Comparison of ENCODE assay signal across 34 mouse cellular contexts in the genomic region with DNA sequence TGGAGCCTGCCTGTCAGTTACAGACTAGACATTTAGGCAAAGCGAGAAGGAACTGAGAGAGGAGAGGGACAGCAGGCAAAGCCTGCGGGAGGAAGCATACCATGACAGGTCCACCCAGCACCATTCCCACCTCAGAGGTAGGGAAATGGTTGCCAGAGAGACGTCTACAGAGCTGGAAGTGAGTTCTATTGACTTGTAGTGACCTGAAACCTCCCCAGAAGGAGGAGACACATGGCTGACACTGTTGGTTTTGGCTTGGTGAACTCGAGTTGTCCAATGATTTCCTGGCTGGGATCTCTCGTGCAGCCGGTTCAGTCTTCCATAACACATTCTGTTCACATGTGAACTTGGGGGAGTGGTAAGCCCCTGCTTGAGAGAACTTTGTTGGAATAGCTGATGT. TPM values are rescaled to one million over a fixed set of nuclear protein-coding genes. Genes with fewer than 3 reads are reported as not detected.
DNase-seq lines count a peak whose midpoint lies in the region; ATAC-seq and TF ChIP-seq lines count a peak whose summit lies in the region.
"Had no signal": no experiment of that assay in that cellular context is flagged by ENCODE, and none has a peak within 500 bp of the region (broad histone marks: within the 10 kb centered on the region; RNA-seq: fewer than 3 reads in every experiment).

No protein-coding gene starts in this region.

- no peak overlapping the region for H3K4me3 ChIP-seq in kidney, postnatal 0 days (replicated peaks; ENCODE audit: low read depth, low read length)
- no peak overlapping the region for H3K4me3 ChIP-seq in stomach, postnatal 0 days (ENCODE audit: low read depth, low read length)
- H3K4me3 ChIP-seq: embryonic facial prominence, embryonic 10.5 days; embryonic facial prominence, embryonic 13.5 days; erythroblast, embryonic 14.5 days; forebrain, embryonic 12.5 days; forebrain, embryonic 15.5 days had no signal

- peak; percentile 69 for DNase-seq in cerebellum, postnatal 10 days
- peak; percentile 11 for DNase-seq in kidney, postnatal 0 days (ENCODE audit: low spot score)
- DNase-seq in kidney, adult 11 months: no peak
- no peak for DNase-seq in stomach, postnatal 0 days (ENCODE audit: low spot score)
- no peak for DNase-seq in heart, postnatal 4 days
- no peak for DNase-seq in gastrocnemius, postnatal 10 days
- DNase-seq: adrenal gland, adult 8-10 months; adrenal gland, postnatal 25 days; cerebellum, adult 18-20 months; cerebellum, adult 9-10 months; cerebellum, postnatal 36 days; embryo, embryonic 11 days; gastrocnemius, postnatal 36 days; heart, adult 11 months; heart, postnatal 36 days had no signal

- ATAC-seq in cerebellum, adult (ENCODE audit: insufficient number of reproducible peaks, low FRiP score, low TSS enrichment): no peak
- no peak for ATAC-seq in kidney, postnatal 0 days (replicated peaks; ENCODE audit: low FRiP score, low read depth)
- ATAC-seq in granulocyte monocyte progenitor cell, adult 5-6 weeks (replicated peaks; ENCODE audit: poor library complexity, severe bottlenecking): peak; percentile 15
- no peak for ATAC-seq in stomach, postnatal 0 days (ENCODE audit: low FRiP score, low TSS enrichment)
- ATAC-seq: forebrain, embryonic 15.5 days; hindbrain, postnatal 0 days had no signal

- TF ChIP-seq EP300 in stomach, postnatal 0 days (optimal IDR thresholded peaks at IDR 0.05): no peak

- TF ChIP-seq CTCF in kidney, postnatal 0 days (IDR thresholded peaks at IDR 0.05; ENCODE audit: low read depth): no peak
- no peak for TF ChIP-seq CTCF in stomach, postnatal 0 days (IDR thresholded peaks at IDR 0.05; ENCODE audit: low read depth)

- no peak overlapping the region for H3K27ac ChIP-seq in kidney, postnatal 0 days
- H3K27ac ChIP-seq in stomach, postnatal 0 days (replicated peaks): 0 out of 2 replicates have a peak overlapping the region, but pooled peaks have one; percentile 18
- H3K27ac ChIP-seq: embryonic facial prominence, embryonic 10.5 days; embryonic facial prominence, embryonic 13.5 days; forebrain, embryonic 12.5 days; forebrain, embryonic 15.5 days; hindbrain, embryonic 14.5 days; hindbrain, postnatal 0 days had no signal

- WGBS in kidney, postnatal 0 days: 39% methylated on average over 6 of the region's 6 CpGs
- whole genome bisulfite sequencing in stomach, postnatal 0 days: 70% methylated on average over 6 of the region's 6 CpGs

- no peak overlapping the region for H3K4me2 ChIP-seq in kidney, postnatal 0 days (ENCODE audit: low read length)
- H3K4me2 ChIP-seq in stomach, postnatal 0 days (replicated peaks; ENCODE audit: low read depth): no peak overlapping the region
- H3K4me2 ChIP-seq: embryonic facial prominence, embryonic 13.5 days; forebrain, embryonic 12.5 days; forebrain, embryonic 15.5 days; heart, embryonic 11.5 days; hindbrain, embryonic 14.5 days had no signal

- no peaks in the 10 kb centered on the region for H3K4me1 ChIP-seq in kidney, postnatal 0 days (replicated peaks; ENCODE audit: insufficient read depth, low read length)
- no peaks in the 10 kb centered on the region for H3K4me1 ChIP-seq in stomach, postnatal 0 days (replicated peaks; ENCODE audit: control insufficient read depth, insufficient read depth)
- H3K4me1 ChIP-seq: embryonic facial prominence, embryonic 10.5 days; embryonic facial prominence, embryonic 13.5 days; forebrain, embryonic 12.5 days; forebrain, embryonic 15.5 days had no signal

- no peaks in the 10 kb centered on the region for H3K9me3 ChIP-seq in kidney, postnatal 0 days (replicated peaks; ENCODE audit: low read length)
- H3K9me3 ChIP-seq in stomach, postnatal 0 days (ENCODE audit: control insufficient read depth, low read length): no peaks in the 10 kb centered on the region
- H3K9me3 ChIP-seq: embryonic facial prominence, embryonic 10.5 days; embryonic facial prominence, embryonic 13.5 days; forebrain, embryonic 12.5 days; forebrain, embryonic 15.5 days had no signal

- no peaks in the 10 kb centered on the region for H3K36me3 ChIP-seq in kidney, postnatal 0 days (ENCODE audit: insufficient read depth, low read length)
- no peaks in the 10 kb centered on the region; the same call in 1 of the 2 replicates for H3K36me3 ChIP-seq in stomach, postnatal 0 days (ENCODE audit: control insufficient read depth, insufficient read depth, low read length)
- H3K36me3 ChIP-seq: embryonic facial prominence, embryonic 10.5 days; forebrain, embryonic 12.5 days; forebrain, embryonic 15.5 days had no signal

- no peaks in the 10 kb centered on the region for H3K27me3 ChIP-seq in kidney, postnatal 0 days (ENCODE audit: insufficient read depth, low read length)
- no peaks in the 10 kb centered on the region for H3K27me3 ChIP-seq in stomach, postnatal 0 days (ENCODE audit: control insufficient read depth, insufficient read depth, low read length)
- H3K27me3 ChIP-seq: embryonic facial prominence, embryonic 13.5 days; forebrain, embryonic 12.5 days; forebrain, embryonic 15.5 days had no signal

- H3K9ac ChIP-seq in kidney, postnatal 0 days (ENCODE audit: low read depth, low read length): no peak overlapping the region
- no peak overlapping the region for H3K9ac ChIP-seq in stomach, postnatal 0 days (ENCODE audit: low read length)
- H3K9ac ChIP-seq: embryonic facial prominence, embryonic 13.5 days; forebrain, embryonic 12.5 days; forebrain, embryonic 15.5 days; hindbrain, embryonic 14.5 days had no signal

RNA-seq across cellular contexts. Expression of a gene that starts 17.7 kb away (rescaled TPM):
- 0.15 and 0.29 TPM in 2 replicates for polyA plus RNA-seq in kidney, postnatal 0 days (2015; fragmentation: Nextera tagmentation; extraction: Ambion mirVana)
- total RNA-seq in granulocyte monocyte progenitor cell, adult 5-6 weeks (2014; fragmentation: Nextera tagmentation): 1.6 and 7.0 TPM in 2 replicates
- 1.8 TPM in 1 of 2 replicates, not detected in the other for total RNA-seq in granulocyte monocyte progenitor cell, adult 5-6 weeks (2017)
- not detected in 2 replicates for polyA plus RNA-seq in stomach, postnatal 0 days (2015; fragmentation: Nextera tagmentation; extraction: Ambion mirVana)
- not detected for total RNA-seq in heart, postnatal 4 days (2021)
- not detected for total RNA-seq in gastrocnemius, postnatal 10 days (2021)
- total RNA-seq: gastrocnemius, adult 8-10 months; gastrocnemius, postnatal 36 days; heart, adult 8-10 months; heart, postnatal 36 days; hindbrain, postnatal 0 days had no signal
- polyA plus RNA-seq: embryonic facial prominence, embryonic 13.5 days; erythroblast, embryonic 14.5 days; forebrain, embryonic 12.5 days; forebrain, embryonic 15.5 days; heart, embryonic 11.5 days; heart, embryonic 14.5 days; heart, postnatal 0 days; hindbrain, embryonic 11.5 days had no signal

RNA-seq across cellular contexts. Expression of a gene that starts 18.3 kb away (rescaled TPM):
- not detected in 2 replicates for polyA plus RNA-seq in kidney, postnatal 0 days (2015; fragmentation: Nextera tagmentation; extraction: Ambion mirVana)
- total RNA-seq in granulocyte monocyte progenitor cell, adult 5-6 weeks (2014; fragmentation: Nextera tagmentation): not detected in 2 replicates
- not detected in 2 replicates for total RNA-seq in granulocyte monocyte progenitor cell, adult 5-6 weeks (2017)
- polyA plus RNA-seq in stomach, postnatal 0 days (2015; fragmentation: Nextera tagmentation; extraction: Ambion mirVana): not detected in 2 replicates
- not detected for total RNA-seq in heart, postnatal 4 days (2021)
- not detected for total RNA-seq in gastrocnemius, postnatal 10 days (2021)
- total RNA-seq: ES-E14; gastrocnemius, adult 8-10 months; gastrocnemius, postnatal 36 days; heart, adult 8-10 months; heart, postnatal 36 days; hindbrain, postnatal 0 days had no signal
- polyA plus RNA-seq: activated CD4-positive, CD25-positive, alpha-beta regulatory T cell, adult 4 months; cortical plate, adult 2 months; embryonic facial prominence, embryonic 10.5 days; embryonic facial prominence, embryonic 13.5 days; erythroblast, embryonic 14.5 days; forebrain, embryonic 12.5 days; forebrain, embryonic 15.5 days; heart, embryonic 11.5 days; heart, embryonic 14.5 days; heart, postnatal 0 days; hindbrain, embryonic 11.5 days; hindbrain, embryonic 14.5 days; hindbrain, postnatal 0 days; inflammation-experienced regulatory T-cells, adult 6 months had no signal

RNA-seq across cellular contexts. Expression of a gene that starts 29.3 kb away (rescaled TPM):
- 103 and 105 TPM in 2 replicates for polyA plus RNA-seq in kidney, postnatal 0 days (2015; fragmentation: Nextera tagmentation; extraction: Ambion mirVana)
- 87.9 and 106 TPM in 2 replicates for total RNA-seq in granulocyte monocyte progenitor cell, adult 5-6 weeks (2014; fragmentation: Nextera tagmentation)
- total RNA-seq in granulocyte monocyte progenitor cell, adult 5-6 weeks (2017): 172 and 197 TPM in 2 replicates
- polyA plus RNA-seq in stomach, postnatal 0 days (2015; fragmentation: Nextera tagmentation; extraction: Ambion mirVana): 55.6 and 56.3 TPM in 2 replicates
- 10 to 100 TPM; 61.8 to 61.9 TPM for total RNA-seq in heart, postnatal 4 days (2021)
- 10 to 100 TPM; 42.0 to 43.2 TPM for total RNA-seq in gastrocnemius, postnatal 10 days (2021)

RNA-seq across cellular contexts. Expression of a gene that starts 39.3 kb away (rescaled TPM):
- 8.9 and 9.1 TPM in 2 replicates for polyA plus RNA-seq in kidney, postnatal 0 days (2015; fragmentation: Nextera tagmentation; extraction: Ambion mirVana)
- 92.8 and 93.0 TPM in 2 replicates for total RNA-seq in granulocyte monocyte progenitor cell, adult 5-6 weeks (2014; fragmentation: Nextera tagmentation)
- total RNA-seq in granulocyte monocyte progenitor cell, adult 5-6 weeks (2017): 171 and 187 TPM in 2 replicates
- 22.5 and 22.7 TPM in 2 replicates for polyA plus RNA-seq in stomach, postnatal 0 days (2015; fragmentation: Nextera tagmentation; extraction: Ambion mirVana)
- 1 to 10 TPM; 3.4 to 3.7 TPM for total RNA-seq in heart, postnatal 4 days (2021)
- 1 to 10 TPM; 2.1 to 2.9 TPM for total RNA-seq in gastrocnemius, postnatal 10 days (2021)

RNA-seq across cellular contexts. Expression of a gene that starts 43.8 kb away (rescaled TPM):
- 10.8 and 11.9 TPM in 2 replicates for polyA plus RNA-seq in kidney, postnatal 0 days (2015; fragmentation: Nextera tagmentation; extraction: Ambion mirVana)
- 32.5 and 38.2 TPM in 2 replicates for total RNA-seq in granulocyte monocyte progenitor cell, adult 5-6 weeks (2014; fragmentation: Nextera tagmentation)
- 7.3 and 9.1 TPM in 2 replicates for total RNA-seq in granulocyte monocyte progenitor cell, adult 5-6 weeks (2017)
- polyA plus RNA-seq in stomach, postnatal 0 days (2015; fragmentation: Nextera tagmentation; extraction: Ambion mirVana): 7.7 and 8.7 TPM in 2 replicates
- total RNA-seq in heart, postnatal 4 days (2021): 1 to 10 TPM; 4.5 to 5.3 TPM
- 1 to 10 TPM; 4.4 to 5.3 TPM for total RNA-seq in gastrocnemius, postnatal 10 days (2021)

Comparison
In these comparisons a context has a peak if more than half of its experiments do, and no peak if none do; other contexts are left out.
1. DNase-seq: peak in cerebellum, postnatal 10 days (2 of 2) and kidney, postnatal 0 days (single experiment); none in kidney, adult 11 months (single experiment), stomach, postnatal 0 days (single experiment), heart, postnatal 4 days (single experiment) and gastrocnemius, postnatal 10 days (single experiment).